Mouse (Mus musculus) ES-E14 (cell line): Measurements from ENCODE around the gene Zfp598. TPM values are rescaled to one million over a fixed set of nuclear protein-coding genes. Genes with fewer than 3 reads are reported as not detected.

Source experiments
- DNase-seq: peaks from one replicate; pipeline ENCODE4 v3.0.0-alpha.2; 2013; ENCODE audit warnings: low read depth, low spot score
- H3K27ac ChIP-seq: 2 replicates; pipeline ENCODE4 v1.5.1; 2012; ENCODE audit warnings: low read depth, mild to moderate bottlenecking, low read length, moderate library complexity, mixed read lengths; ENCODE audit not compliant: poor library complexity, insufficient read depth, severe bottlenecking
- H3K36me3 ChIP-seq: 2 replicates; pipeline ENCODE4 v1.6.1; 2012; ENCODE audit warnings: mild to moderate bottlenecking, low read length, moderate library complexity, mixed read lengths; ENCODE audit not compliant: control insufficient read depth, poor library complexity, insufficient read depth, severe bottlenecking
- H3K4me1 ChIP-seq, 2 experiments: fragments of 150-350 bp in 1 of 2; sonication (generic) in 1 of 2; 2 replicates each; pipeline ENCODE4 v1.6.1; 2012; ENCODE audit warnings: low read length in 2 of 2, mild to moderate bottlenecking in 1 of 2, mixed read lengths in 1 of 2; ENCODE audit not compliant: control insufficient read depth in 2 of 2, insufficient read depth in 2 of 2, poor library complexity in 1 of 2
- H3K4me3 ChIP-seq, 2 experiments: fragments of 150-350 bp in 1 of 2; sonication (generic) in 1 of 2; 2 replicates each; pipeline ENCODE4 v1.5.1; 2012; ENCODE audit warnings: low read length in 2 of 2, low read depth in 1 of 2, mild to moderate bottlenecking in 1 of 2, mixed read lengths in 1 of 2; ENCODE audit not compliant: insufficient read depth in 1 of 2, poor library complexity in 1 of 2, severe bottlenecking in 1 of 2
- H3K9ac ChIP-seq: 2 replicates; pipeline ENCODE4 v1.6.1; 2012; ENCODE audit warnings: low read depth, mild to moderate bottlenecking, low read length, mixed read lengths; ENCODE audit not compliant: poor library complexity, insufficient read depth, severe bottlenecking
- H3K9me3 ChIP-seq: fragments of 150-350 bp; sonication (generic); 2 replicates; pipeline ENCODE4 v1.6.1; 2012; ENCODE audit warnings: low read depth, mild to moderate bottlenecking, low read length; ENCODE audit not compliant: control insufficient read depth, insufficient read depth
- CHD2 ChIP-seq: IDR thresholded peaks from 2 replicates; pipeline ENCODE4 v1.6.1; 2014; ENCODE audit warnings: mild to moderate bottlenecking, low read depth, low read length, inconsistent platforms
- HCFC1 ChIP-seq: IDR thresholded peaks from 2 replicates; pipeline ENCODE4 v1.6.1; 2012; ENCODE audit warnings: low read length, inconsistent platforms, borderline replicate concordance; ENCODE audit not compliant: insufficient read depth
- MAFK ChIP-seq: IDR thresholded peaks from 2 replicates; pipeline ENCODE4 v1.6.1; 2014; ENCODE audit warnings: mild to moderate bottlenecking, low read depth, low read length, inconsistent platforms; ENCODE audit not compliant: insufficient read depth
- ZC3H11A ChIP-seq: IDR thresholded peaks from 2 replicates; pipeline ENCODE4 v1.6.1; 2012; ENCODE audit warnings: low read depth, mild to moderate bottlenecking, inconsistent platforms, low read length, borderline replicate concordance
- ZNF384 ChIP-seq: IDR thresholded peaks from 2 replicates; pipeline ENCODE4 v1.6.1; 2012; ENCODE audit warnings: low read depth, low read length, inconsistent platforms
- in situ Hi-C, 2 experiments: fragments of 600-800 bp; cut with MboI; formaldehyde crosslinking; loops; one replicate each; pipeline ENCODE4 v1.15.1; 2025; ENCODE audit warnings: low sequenced_read_pairs in 2 of 2, inconsistent platforms in 1 of 2; ENCODE audit not compliant: unreplicated experiment in 2 of 2
- total RNA-seq: library from RNA; depleted of rRNA; stranded (reverse); fragments of 300-350 nt; gene quantifications from 2 replicates; pipeline ENCODE4 v1.2.3, GENCODE M21; 2012

Zfp598 gene
- total RNA-seq, 1 experiment, result 39.7 TPM

DNA sequence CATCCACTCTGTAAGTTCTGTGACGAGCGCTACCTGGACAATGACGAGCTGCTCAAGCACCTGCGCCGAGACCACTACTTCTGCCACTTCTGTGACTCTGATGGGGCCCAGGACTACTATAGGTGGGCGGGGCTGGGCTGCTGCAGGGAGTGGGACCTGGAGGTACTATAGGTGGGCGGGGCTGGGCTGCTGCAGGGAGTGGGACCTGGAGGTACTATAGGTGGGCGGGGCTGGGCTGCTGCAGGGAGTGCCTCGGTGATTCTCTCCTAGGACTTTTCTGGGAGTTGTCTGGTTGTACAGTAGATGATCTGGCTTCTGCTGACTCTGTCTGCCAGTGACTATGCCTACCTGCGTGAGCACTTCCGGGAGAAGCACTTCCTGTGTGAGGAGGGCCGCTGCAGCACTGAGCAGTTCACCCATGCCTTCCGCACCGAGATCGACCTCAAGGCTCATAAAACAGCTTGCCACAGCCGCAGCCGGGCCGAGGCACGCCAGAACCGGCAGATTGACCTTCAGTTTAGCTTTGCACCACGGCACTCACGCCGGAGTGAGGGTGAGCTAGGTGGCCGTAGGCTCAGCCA is 8.1 kb downstream of the Zfp598 start:
- Histone ChIP-seq H3K9ac (no peak overlapping the region), H3K27ac (peak overlapping the region; percentile 5; the same call in 1 of the 2 replicates), H3K4me3 (peak overlapping the region in 1 of 2 experiments; percentile 42; a peak in 2 of 4 replicates), H3K36me3 (peaks cover 56% of the 10 kb centered on the region), H3K9me3 (no peaks in the 10 kb centered on the region), H3K4me1 (peaks cover 3 to 20% of the 10 kb centered on the region in 2 experiments; a peak in 2 of 4 replicates)
- TF ChIP-seq ZC3H11A (no peak), MAFK (no peak), CHD2 (no peak), ZNF384 (no peak), HCFC1 (no peak)
- in situ Hi-C loops, result no loop called here
- no peak for DNase-seq

DNA sequence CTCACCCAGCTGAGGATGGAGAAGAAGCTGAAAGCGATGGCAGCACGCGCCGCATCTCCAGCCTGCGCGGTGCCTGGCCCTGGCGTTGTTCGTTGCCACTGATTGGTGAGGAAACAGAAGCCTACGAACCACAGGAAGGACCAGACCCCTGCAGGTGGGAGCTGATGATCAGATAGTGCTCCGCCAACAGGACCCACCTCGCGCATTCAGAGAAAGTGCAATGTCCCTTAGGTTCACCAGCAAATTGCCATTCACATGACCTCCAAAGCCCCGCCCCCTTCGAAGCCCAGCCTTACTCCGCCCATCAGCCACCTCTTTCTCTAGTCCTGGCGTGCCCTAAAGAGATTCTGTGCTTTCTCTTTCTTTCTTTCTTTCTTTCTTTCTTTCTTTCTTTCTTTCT is 17.0 kb downstream of the Zfp598 start:
- H3K9ac ChIP-seq, result peak overlapping the region; percentile 52
- TF ChIP-seq ZNF384, result no peak
- TF ChIP-seq MAFK, result no peak
- no peak for TF ChIP-seq CHD2
- TF ChIP-seq HCFC1, result no peak; the same call in 1 of the 2 replicates
- TF ChIP-seq ZC3H11A, result no peak
- in situ Hi-C loops, result no loop called here
- no peak overlapping the region for H3K27ac ChIP-seq
- H3K36me3 ChIP-seq, result peaks cover 6% of the 10 kb centered on the region
- H3K4me1 ChIP-seq, result peaks cover 7 to 11% of the 10 kb centered on the region in 2 experiments
- peak overlapping the region; percentile 50 to 66 for H3K4me3 ChIP-seq
- peak; percentile 69 for DNase-seq
- no peaks in the 10 kb centered on the region for H3K9me3 ChIP-seq

DNA sequence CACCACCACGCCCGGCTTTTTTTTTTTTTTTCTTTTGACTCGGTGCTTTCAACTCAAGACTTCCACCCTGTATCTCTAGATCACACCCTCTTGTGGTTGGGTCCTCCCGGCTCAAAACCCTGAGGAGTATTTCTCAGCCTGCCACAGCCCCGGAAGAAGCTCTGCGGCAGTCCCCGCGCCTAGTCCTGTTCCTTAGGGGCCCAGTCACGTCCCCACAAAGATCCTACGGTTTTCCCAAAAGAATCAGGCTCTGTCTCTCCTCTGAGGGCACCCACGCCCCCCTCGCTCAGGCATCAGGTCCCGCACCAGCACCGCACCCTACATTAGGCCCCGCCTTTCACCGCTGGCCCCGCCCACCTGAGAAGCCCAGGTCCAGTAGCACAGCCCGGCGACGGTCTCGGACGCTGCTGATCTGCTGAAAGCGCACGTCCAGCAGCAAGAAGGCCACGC is 17.7 kb downstream of the Zfp598 start:
- in situ Hi-C loops, result no loop called here
- H3K4me1 ChIP-seq, result peaks cover 7 to 11% of the 10 kb centered on the region in 2 experiments
- H3K9me3 ChIP-seq, result no peaks in the 10 kb centered on the region
- peaks cover under 1% of the 10 kb centered on the region; the same call in 1 of the 2 replicates for H3K36me3 ChIP-seq
- TF ChIP-seq ZC3H11A, result no peak
- TF ChIP-seq ZNF384, result peak; percentile 64; the same call in 1 of the 2 replicates
- peak overlapping the region; percentile 15 to 16; a peak in 3 of 4 replicates for H3K4me3 ChIP-seq
- H3K9ac ChIP-seq, result peak overlapping the region; percentile 1; the same call in 1 of the 2 replicates
- DNase-seq, result no peak
- no peak overlapping the region for H3K27ac ChIP-seq

DNA sequence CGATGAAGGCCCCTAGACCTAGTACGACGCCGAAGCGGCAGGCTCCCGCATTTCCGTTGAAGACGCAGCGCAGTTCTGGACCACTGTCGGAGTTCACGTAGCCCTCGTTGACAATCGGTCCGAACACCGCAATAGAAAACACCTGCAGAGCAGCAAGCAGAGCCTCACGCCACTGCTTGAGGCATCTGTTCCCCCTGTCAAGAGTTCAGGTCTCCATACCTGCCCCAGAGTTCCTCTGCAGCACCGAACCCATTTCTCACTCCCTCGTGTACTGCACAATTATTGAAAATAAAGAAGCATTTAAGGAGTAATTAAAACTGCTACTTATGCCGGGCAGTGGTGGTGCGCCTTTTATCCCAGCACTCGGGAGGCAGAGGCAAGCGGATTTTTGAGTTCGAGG is 18.1 kb downstream of the Zfp598 start:
- no peaks in the 10 kb centered on the region for H3K9me3 ChIP-seq
- no peak for DNase-seq
- H3K36me3 ChIP-seq, result peaks cover 1% of the 10 kb centered on the region
- H3K9ac ChIP-seq, result no peak overlapping the region
- in situ Hi-C loops, result no loop called here
- H3K27ac ChIP-seq, result no peak overlapping the region
- peaks cover 7 to 11% of the 10 kb centered on the region in 2 experiments for H3K4me1 ChIP-seq
- H3K4me3 ChIP-seq, result peak overlapping the region; percentile 15 to 16; a peak in 2 of 4 replicates
- no peak for TF ChIP-seq MAFK
